Mouse (Mus musculus): ENCODE measurements around the gene Sfxn1. TPM values are rescaled to one million over a fixed set of nuclear protein-coding genes. Genes with fewer than 3 reads are reported as not detected.
A peak's percentile ranks its signal among the peaks of the same experiment; 100 is the strongest.

The Sfxn1 gene
- polyA plus RNA-seq, 1 experiment = not detected

GRCm38 (mm10) chr13:54101031-54101820 is 29.6 kb downstream of the Sfxn1 start:
- Histone ChIP-seq H3K4me3 (ENCODE audit: insufficient read depth, low read depth, low read length) (no peak overlapping the region), H3K4me1 (ENCODE audit: control insufficient read depth, insufficient read depth, low read length) (peaks cover 15% of the 10 kb centered on the region), H3K27ac (ENCODE audit: insufficient read depth, low read depth, low read length) (peak overlapping the region; percentile 96)
- TF ChIP-seq POLR2A (IDR thresholded peaks at IDR 0.05; ENCODE audit: insufficient read depth, low read depth, low read length) (no peak), CTCF (IDR thresholded peaks at IDR 0.05; ENCODE audit: insufficient read depth, low read depth, low read length) (no peak)
- 42% methylated on average over 15 of the region's 15 CpGs for WGBS

GRCm38 (mm10) chr13:54102061-54102460 is 30.4 kb downstream of the Sfxn1 start:
- WGBS = 87% methylated on average over 3 of the region's 3 CpGs
- no peak overlapping the region for H3K4me3 ChIP-seq (ENCODE audit: insufficient read depth, low read depth, low read length)
- H3K27ac ChIP-seq (ENCODE audit: insufficient read depth, low read depth, low read length) = no peak overlapping the region
- TF ChIP-seq CTCF (IDR thresholded peaks at IDR 0.05; ENCODE audit: insufficient read depth, low read depth, low read length) (no peak), POLR2A (IDR thresholded peaks at IDR 0.05; ENCODE audit: insufficient read depth, low read depth, low read length) (no peak)
- peaks cover 15% of the 10 kb centered on the region for H3K4me1 ChIP-seq (ENCODE audit: control insufficient read depth, insufficient read depth, low read length)

GRCm38 (mm10) chr13:54103271-54103670 is 31.6 kb downstream of the Sfxn1 start:
- 89% methylated on average over 3 of the region's 3 CpGs for WGBS
- Histone ChIP-seq H3K4me3 (ENCODE audit: insufficient read depth, low read depth, low read length) (no peak overlapping the region), H3K27ac (ENCODE audit: insufficient read depth, low read depth, low read length) (no peak overlapping the region)

GRCm38 (mm10) chr13:54103866-54104265 is 32.2 kb downstream of the Sfxn1 start:
- no peak overlapping the region for H3K4me3 ChIP-seq (ENCODE audit: insufficient read depth, low read depth, low read length)
- peaks cover 15% of the 10 kb centered on the region for H3K4me1 ChIP-seq (ENCODE audit: control insufficient read depth, insufficient read depth, low read length)
- no peak overlapping the region for H3K27ac ChIP-seq (ENCODE audit: insufficient read depth, low read depth, low read length)
- 82% methylated on average over 10 of the region's 10 CpGs for WGBS
- TF ChIP-seq CTCF (IDR thresholded peaks at IDR 0.05; ENCODE audit: insufficient read depth, low read depth, low read length) (no peak), POLR2A (IDR thresholded peaks at IDR 0.05; ENCODE audit: insufficient read depth, low read depth, low read length) (no peak)

More at GRCm38 (mm10) chr13:54103271-54103670, 31.6 kb downstream of the Sfxn1 start:
- TF ChIP-seq CTCF (IDR thresholded peaks at IDR 0.05; ENCODE audit: insufficient read depth, low read depth, low read length) (no peak), POLR2A (IDR thresholded peaks at IDR 0.05; ENCODE audit: insufficient read depth, low read depth, low read length) (no peak)
- H3K4me1 ChIP-seq (ENCODE audit: control insufficient read depth, insufficient read depth, low read length) = peaks cover 15% of the 10 kb centered on the region

- TF ChIP-seq CTCF (IDR thresholded peaks at IDR 0.05; ENCODE audit: insufficient read depth, low read depth, low read length) (peak; percentile 82), POLR2A (IDR thresholded peaks at IDR 0.05; ENCODE audit: insufficient read depth, low read depth, low read length) (no peak)
- Histone ChIP-seq H3K4me3 (ENCODE audit: insufficient read depth, low read depth, low read length) (no peak overlapping the region), H3K4me1 (ENCODE audit: control insufficient read depth, insufficient read depth, low read length) (peaks cover 16% of the 10 kb centered on the region), H3K27ac (ENCODE audit: insufficient read depth, low read depth, low read length) (peak overlapping the region; percentile 54; the same call in 1 of the 2 replicates)
- WGBS = 54% methylated on average over 11 of the region's 11 CpGs
Measured at GRCm38 (mm10) chr13:54113819-54114550, 42.3 kb downstream of the Sfxn1 start.

GRCm38 (mm10) chr13:54114931-54115330 is 43.3 kb downstream of the Sfxn1 start:
- Histone ChIP-seq H3K4me1 (ENCODE audit: control insufficient read depth, insufficient read depth, low read length) (peaks cover 16% of the 10 kb centered on the region), H3K4me3 (ENCODE audit: insufficient read depth, low read depth, low read length) (no peak overlapping the region), H3K27ac (ENCODE audit: insufficient read depth, low read depth, low read length) (peak overlapping the region; percentile 43)
- 21% methylated on average over 5 of the region's 5 CpGs for WGBS
- TF ChIP-seq POLR2A (IDR thresholded peaks at IDR 0.05; ENCODE audit: insufficient read depth, low read depth, low read length) (no peak), CTCF (IDR thresholded peaks at IDR 0.05; ENCODE audit: insufficient read depth, low read depth, low read length) (no peak)

- Histone ChIP-seq H3K4me3 (ENCODE audit: insufficient read depth, low read depth, low read length) (no peak overlapping the region), H3K4me1 (ENCODE audit: control insufficient read depth, insufficient read depth, low read length) (peaks cover 16% of the 10 kb centered on the region), H3K27ac (ENCODE audit: insufficient read depth, low read depth, low read length) (no peak overlapping the region)
- TF ChIP-seq POLR2A (IDR thresholded peaks at IDR 0.05; ENCODE audit: insufficient read depth, low read depth, low read length) (no peak), CTCF (IDR thresholded peaks at IDR 0.05; ENCODE audit: insufficient read depth, low read depth, low read length) (no peak)
- WGBS = 59% methylated on average over 6 of the region's 6 CpGs
Measured at GRCm38 (mm10) chr13:54115779-54116178, 44.1 kb downstream of the Sfxn1 start.

GRCm38 (mm10) chr13:54118355-54118754 is 46.7 kb downstream of the Sfxn1 start:
- 51% methylated on average over 5 of the region's 5 CpGs for WGBS

More at GRCm38 (mm10) chr13:54118355-54118754, 46.7 kb downstream of the Sfxn1 start:
- Histone ChIP-seq H3K27ac (ENCODE audit: insufficient read depth, low read depth, low read length) (no peak overlapping the region), H3K4me3 (ENCODE audit: insufficient read depth, low read depth, low read length) (no peak overlapping the region), H3K4me1 (ENCODE audit: control insufficient read depth, insufficient read depth, low read length) (peaks cover 16% of the 10 kb centered on the region)
- TF ChIP-seq CTCF (IDR thresholded peaks at IDR 0.05; ENCODE audit: insufficient read depth, low read depth, low read length) = no peak
- TF ChIP-seq POLR2A (IDR thresholded peaks at IDR 0.05; ENCODE audit: insufficient read depth, low read depth, low read length) = no peak

Data from olfactory bulb, adult 2 months (tissue).